Mouse (Mus musculus): ENCODE measurements at regions not wholly inside any gene's neighbourhood (a gene's known extent, or its start where the extent isn't known, plus 50 kb on each side); places are given as distances from the start of the nearest gene placed in this dataset.

DNA sequence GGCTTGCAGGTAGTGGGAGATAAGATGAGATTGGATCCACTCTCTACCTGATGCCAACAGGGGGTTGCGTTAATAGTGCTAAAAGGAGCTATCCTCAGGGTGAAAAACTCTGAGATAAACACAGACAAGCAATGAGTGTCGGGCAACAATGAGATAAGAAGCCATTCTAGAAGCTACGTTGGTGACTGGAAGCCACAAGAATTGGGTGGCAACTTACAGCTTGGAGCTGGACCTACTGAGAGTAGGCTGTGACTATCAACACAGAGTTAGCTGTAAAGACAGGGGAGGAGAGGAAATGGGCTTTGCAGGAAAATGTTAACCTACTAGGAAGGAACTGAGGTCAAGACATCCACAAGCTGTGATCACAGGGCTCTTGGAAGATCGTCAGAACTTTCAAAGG, 388.9 kb upstream of the Hnrnpa3 start:
- no peak overlapping the region for H3K9ac ChIP-seq (ENCODE audit: low read depth, low read length)
- 68% methylated on average over 4 of the region's 4 CpGs for WGBS
- ATAC-seq, result no peak
- no peaks in the 10 kb centered on the region for H3K9me3 ChIP-seq (ENCODE audit: control insufficient read depth)
- H3K4me1 ChIP-seq (replicated peaks; ENCODE audit: control insufficient read depth, insufficient read depth, low read length), result no peaks in the 10 kb centered on the region
- no peak overlapping the region for H3K4me2 ChIP-seq (replicated peaks; ENCODE audit: low read depth)
- TF ChIP-seq CTCF (IDR thresholded peaks at IDR 0.05; ENCODE audit: low read depth), result no peak
- H3K27ac ChIP-seq (ENCODE audit: low read depth, low read length), result no peak overlapping the region
- no peaks in the 10 kb centered on the region for H3K27me3 ChIP-seq (replicated peaks; ENCODE audit: control insufficient read depth, insufficient read depth, low read length)
- H3K36me3 ChIP-seq (ENCODE audit: control insufficient read depth, insufficient read depth), result no peaks in the 10 kb centered on the region
- H3K4me3 ChIP-seq (ENCODE audit: low read depth, low read length), result no peak overlapping the region

GRCm38 (mm10) chr2:75287900-75288299, 371.2 kb upstream of the Hnrnpa3 start:
- no peaks in the 10 kb centered on the region for H3K9me3 ChIP-seq (ENCODE audit: control insufficient read depth)

GRCm38 (mm10) chr2:75291674-75292073, 367.4 kb upstream of the Hnrnpa3 start:
- TF ChIP-seq CTCF (IDR thresholded peaks at IDR 0.05; ENCODE audit: low read depth), result no peak
- ATAC-seq, result no peak
- WGBS, result 87% methylated on average over 2 of the region's 2 CpGs

More at GRCm38 (mm10) chr2:75287900-75288299, 371.2 kb upstream of the Hnrnpa3 start:
- no peak for ATAC-seq
- WGBS, result 93% methylated on average over 1 of the region's 1 CpGs
- H3K36me3 ChIP-seq (ENCODE audit: control insufficient read depth, insufficient read depth), result no peaks in the 10 kb centered on the region
- H3K4me2 ChIP-seq (replicated peaks; ENCODE audit: low read depth), result no peak overlapping the region
- H3K4me3 ChIP-seq (ENCODE audit: low read depth, low read length), result no peak overlapping the region
- no peak for TF ChIP-seq CTCF (IDR thresholded peaks at IDR 0.05; ENCODE audit: low read depth)
- no peak overlapping the region for H3K27ac ChIP-seq (ENCODE audit: low read depth, low read length)
- H3K27me3 ChIP-seq (replicated peaks; ENCODE audit: control insufficient read depth, insufficient read depth, low read length), result no peaks in the 10 kb centered on the region
- no peak overlapping the region for H3K9ac ChIP-seq (ENCODE audit: low read depth, low read length)
- no peaks in the 10 kb centered on the region for H3K4me1 ChIP-seq (replicated peaks; ENCODE audit: control insufficient read depth, insufficient read depth, low read length)

DNA sequence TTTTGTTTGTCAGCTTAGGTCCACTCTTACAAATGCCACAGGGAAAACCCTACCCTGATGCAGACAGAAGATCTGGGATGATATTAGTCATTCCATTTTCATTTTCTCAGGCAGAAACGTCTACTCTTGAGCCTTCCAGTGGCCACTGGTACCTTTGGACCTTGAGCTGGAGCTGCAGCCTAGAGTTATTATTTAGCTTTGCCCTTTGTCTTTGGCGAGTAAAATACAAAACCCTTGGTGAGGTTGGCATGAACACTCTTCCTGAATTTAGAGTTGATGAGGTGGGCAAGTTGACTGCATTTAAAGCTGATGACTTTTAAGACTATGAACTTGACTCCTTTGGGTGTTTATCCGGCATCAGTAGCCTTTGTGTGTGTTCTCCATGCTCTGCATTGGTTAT, 352.2 kb upstream of the Hnrnpa3 start:
- Histone ChIP-seq H3K27me3 (replicated peaks; ENCODE audit: control insufficient read depth, insufficient read depth, low read length) (no peaks in the 10 kb centered on the region), H3K9ac (ENCODE audit: low read depth, low read length) (no peak overlapping the region), H3K27ac (ENCODE audit: low read depth, low read length) (no peak overlapping the region), H3K4me1 (replicated peaks; ENCODE audit: control insufficient read depth, insufficient read depth, low read length) (no peaks in the 10 kb centered on the region), H3K36me3 (ENCODE audit: control insufficient read depth, insufficient read depth) (no peaks in the 10 kb centered on the region), H3K4me2 (replicated peaks; ENCODE audit: low read depth) (no peak overlapping the region), H3K4me3 (ENCODE audit: low read depth, low read length) (no peak overlapping the region), H3K9me3 (ENCODE audit: control insufficient read depth) (no peaks in the 10 kb centered on the region)
- WGBS, result 70% methylated on average over 3 of the region's 3 CpGs
- TF ChIP-seq CTCF (IDR thresholded peaks at IDR 0.05; ENCODE audit: low read depth), result no peak
- ATAC-seq, result no peak

More at GRCm38 (mm10) chr2:75291674-75292073, 367.4 kb upstream of the Hnrnpa3 start:
- H3K27ac ChIP-seq (ENCODE audit: low read depth, low read length), result no peak overlapping the region
- no peak overlapping the region for H3K4me2 ChIP-seq (replicated peaks; ENCODE audit: low read depth)
- H3K4me1 ChIP-seq (replicated peaks; ENCODE audit: control insufficient read depth, insufficient read depth, low read length), result no peaks in the 10 kb centered on the region
- no peaks in the 10 kb centered on the region for H3K9me3 ChIP-seq (ENCODE audit: control insufficient read depth)
- H3K27me3 ChIP-seq (replicated peaks; ENCODE audit: control insufficient read depth, insufficient read depth, low read length), result no peaks in the 10 kb centered on the region
- H3K36me3 ChIP-seq (ENCODE audit: control insufficient read depth, insufficient read depth), result no peaks in the 10 kb centered on the region
- no peak overlapping the region for H3K4me3 ChIP-seq (ENCODE audit: low read depth, low read length)
- no peak overlapping the region for H3K9ac ChIP-seq (ENCODE audit: low read depth, low read length)

DNA sequence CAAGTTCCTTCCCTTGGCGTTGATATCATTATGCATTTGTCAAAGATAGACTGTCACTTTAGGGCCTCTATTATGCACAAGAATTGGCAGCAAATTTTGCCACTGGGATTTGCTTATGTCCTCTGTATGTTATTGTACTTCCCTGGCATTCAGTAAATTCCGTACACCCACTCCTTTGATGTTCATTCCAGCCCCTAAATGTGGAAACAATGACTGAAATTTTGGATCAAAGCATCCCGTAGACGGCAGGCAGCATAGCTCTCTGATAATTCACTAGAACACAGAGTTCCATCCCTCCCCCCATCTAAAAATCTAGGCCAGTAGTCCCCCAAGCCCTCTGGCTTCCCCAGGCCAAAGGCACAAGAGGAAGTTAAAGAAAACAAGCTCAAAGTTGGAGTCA, 347.9 kb upstream of the Hnrnpa3 start:
- Histone ChIP-seq H3K9ac (ENCODE audit: low read depth, low read length) (no peak overlapping the region), H3K27me3 (replicated peaks; ENCODE audit: control insufficient read depth, insufficient read depth, low read length) (0 out of 2 replicates have a peak, but pooled peaks cover 6% of the 10 kb centered on the region), H3K4me1 (replicated peaks; ENCODE audit: control insufficient read depth, insufficient read depth, low read length) (no peaks in the 10 kb centered on the region), H3K4me3 (ENCODE audit: low read depth, low read length) (no peak overlapping the region), H3K9me3 (ENCODE audit: control insufficient read depth) (no peaks in the 10 kb centered on the region), H3K36me3 (ENCODE audit: control insufficient read depth, insufficient read depth) (no peaks in the 10 kb centered on the region), H3K27ac (ENCODE audit: low read depth, low read length) (no peak overlapping the region), H3K4me2 (replicated peaks; ENCODE audit: low read depth) (no peak overlapping the region)
- WGBS, result 72% methylated on average over 4 of the region's 4 CpGs
- ATAC-seq, result no peak
- TF ChIP-seq CTCF (IDR thresholded peaks at IDR 0.05; ENCODE audit: low read depth), result no peak

- no peak overlapping the region for H3K4me2 ChIP-seq (replicated peaks; ENCODE audit: low read depth)
- H3K9me3 ChIP-seq (ENCODE audit: control insufficient read depth), result no peaks in the 10 kb centered on the region
- H3K9ac ChIP-seq (ENCODE audit: low read depth, low read length), result no peak overlapping the region
- no peaks in the 10 kb centered on the region for H3K4me1 ChIP-seq (replicated peaks; ENCODE audit: control insufficient read depth, insufficient read depth, low read length)
- WGBS, result 15% methylated on average over 7 of the region's 7 CpGs
- H3K4me3 ChIP-seq (ENCODE audit: low read depth, low read length), result no peak overlapping the region
- TF ChIP-seq CTCF (IDR thresholded peaks at IDR 0.05; ENCODE audit: low read depth), result peak; percentile 74
- no peaks in the 10 kb centered on the region for H3K36me3 ChIP-seq (ENCODE audit: control insufficient read depth, insufficient read depth)
- 0 out of 2 replicates have a peak, but pooled peaks cover 6% of the 10 kb centered on the region for H3K27me3 ChIP-seq (replicated peaks; ENCODE audit: control insufficient read depth, insufficient read depth, low read length)
- no peak overlapping the region for H3K27ac ChIP-seq (ENCODE audit: low read depth, low read length)
- no peak for ATAC-seq
Measured at GRCm38 (mm10) chr2:75312246-75312645, 346.8 kb upstream of the Hnrnpa3 start.

DNA sequence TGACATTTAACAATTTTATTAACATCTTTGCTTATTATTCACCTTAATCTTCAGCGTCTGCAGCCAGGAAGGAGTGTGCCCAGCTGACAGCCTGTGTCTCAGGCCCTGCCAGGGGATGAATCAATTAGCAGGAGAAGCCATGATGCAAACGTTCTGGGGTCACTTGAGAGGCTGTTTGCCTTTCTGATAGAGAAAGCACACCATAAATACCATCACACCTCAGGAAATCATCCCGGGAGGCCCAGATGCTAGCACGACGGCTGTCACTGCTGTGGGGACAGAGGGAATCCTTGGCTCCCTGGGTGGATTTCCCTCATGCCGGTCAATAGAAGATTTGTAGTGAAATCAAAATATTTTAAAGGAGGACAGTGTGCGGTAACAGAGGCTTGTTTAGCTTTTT, 343.7 kb upstream of the Hnrnpa3 start:
- Histone ChIP-seq H3K36me3 (ENCODE audit: control insufficient read depth, insufficient read depth) (no peaks in the 10 kb centered on the region), H3K4me1 (replicated peaks; ENCODE audit: control insufficient read depth, insufficient read depth, low read length) (no peaks in the 10 kb centered on the region), H3K9ac (ENCODE audit: low read depth, low read length) (no peak overlapping the region), H3K9me3 (ENCODE audit: control insufficient read depth) (no peaks in the 10 kb centered on the region), H3K27me3 (replicated peaks; ENCODE audit: control insufficient read depth, insufficient read depth, low read length) (0 out of 2 replicates have a peak, but pooled peaks cover 6% of the 10 kb centered on the region), H3K27ac (ENCODE audit: low read depth, low read length) (no peak overlapping the region), H3K4me3 (ENCODE audit: low read depth, low read length) (no peak overlapping the region), H3K4me2 (replicated peaks; ENCODE audit: low read depth) (no peak overlapping the region)
- WGBS, result 19% methylated on average over 7 of the region's 7 CpGs
- no peak for TF ChIP-seq CTCF (IDR thresholded peaks at IDR 0.05; ENCODE audit: low read depth)
- ATAC-seq, result no peak

Measured in intestine, postnatal 0 days (tissue).